Mouse (Mus musculus) liver, embryonic 14.5 days (tissue): ENCODE measurements around the gene Col23a1.

ENCODE experiments used
- CTCF ChIP-seq: IDR thresholded peaks from 2 replicates; pipeline ENCODE4 v1.5.1; 2016; ENCODE audit warnings: antibody characterized with exemption, low read depth, control low read depth
- EP300 ChIP-seq: IDR thresholded peaks from 2 replicates; pipeline ENCODE4 v1.6.1; 2016; ENCODE audit warnings: antibody characterized with exemption, low read depth

GRCm38 (mm10) chr11:51403886-51404285 lies 114.2 kb downstream of the Col23a1 start:
- no peak for TF ChIP-seq CTCF
- peak; percentile 92 for TF ChIP-seq EP300
